Mouse (Mus musculus) monocyte, adult 2 months (primary cell): ENCODE measurements around the gene Cdc42bpa.
"Not testable (repeated sequence)": the region's sequence is repeated elsewhere in the genome, so short reads cannot be mapped to it uniquely, and the experiment has no call there.

Experiments
- DNase-seq, 2 experiments: peaks; one replicate each; pipeline ENCODE4 v3.0.0; 2022; ENCODE audit warnings: low spot score in 2 of 2, low read depth in 1 of 2

Cdc42bpa gene

DNA sequence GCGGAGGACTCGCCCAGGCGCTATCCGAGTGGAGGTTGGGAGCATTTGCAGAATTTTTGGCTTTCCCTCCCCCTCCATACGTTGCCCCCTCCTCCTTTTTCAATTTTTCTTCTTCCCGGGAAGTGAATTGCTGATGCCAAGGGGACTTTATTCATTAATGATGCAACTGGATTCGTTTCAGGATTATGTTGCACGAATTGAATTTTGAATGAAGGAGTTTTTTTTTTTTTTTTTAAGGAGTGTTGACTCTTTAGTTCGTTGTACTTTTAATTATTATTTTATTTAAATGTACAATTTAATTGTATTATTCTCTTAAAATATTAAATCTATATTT, 238 bp downstream of the Cdc42bpa start:
- no peak for DNase-seq

DNA sequence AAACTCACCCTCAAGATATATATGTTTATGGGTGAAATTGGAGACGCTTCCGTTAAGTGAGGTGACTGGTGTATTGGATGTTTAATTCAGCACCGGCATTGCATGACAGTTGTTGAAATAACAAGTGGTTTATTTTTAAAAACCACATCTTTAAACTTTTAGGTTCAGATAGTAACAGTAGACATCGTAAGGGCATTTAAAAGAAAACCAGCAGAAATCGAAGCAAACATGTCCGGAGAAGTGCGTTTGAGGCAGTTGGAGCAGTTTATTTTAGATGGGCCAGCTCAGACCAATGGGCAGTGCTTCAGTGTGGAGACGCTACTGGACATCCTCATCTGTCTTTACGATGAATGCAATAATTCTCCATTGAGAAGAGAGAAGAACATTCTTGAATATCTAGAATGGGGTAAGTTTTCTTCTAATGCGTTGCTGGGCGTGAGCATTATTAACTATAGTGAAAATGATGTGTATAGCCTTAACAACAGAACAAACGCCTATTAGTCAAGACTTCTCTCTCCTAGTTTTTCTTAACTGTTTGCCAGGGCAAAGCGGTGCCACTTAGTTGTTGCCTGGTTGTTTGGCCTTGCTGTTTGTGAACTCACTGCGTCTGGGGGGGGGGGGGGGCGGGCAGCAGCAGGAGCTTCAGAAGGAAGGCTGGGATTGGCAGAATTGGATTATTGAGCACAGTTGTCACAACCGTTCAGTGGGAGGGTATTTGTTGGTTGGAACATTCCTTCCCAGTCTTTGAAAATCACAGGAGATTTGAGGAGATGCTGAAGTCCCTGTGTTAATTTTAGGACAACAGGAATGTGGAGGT, 818 bp downstream of the Cdc42bpa start:
- DNase-seq = no peak

DNA sequence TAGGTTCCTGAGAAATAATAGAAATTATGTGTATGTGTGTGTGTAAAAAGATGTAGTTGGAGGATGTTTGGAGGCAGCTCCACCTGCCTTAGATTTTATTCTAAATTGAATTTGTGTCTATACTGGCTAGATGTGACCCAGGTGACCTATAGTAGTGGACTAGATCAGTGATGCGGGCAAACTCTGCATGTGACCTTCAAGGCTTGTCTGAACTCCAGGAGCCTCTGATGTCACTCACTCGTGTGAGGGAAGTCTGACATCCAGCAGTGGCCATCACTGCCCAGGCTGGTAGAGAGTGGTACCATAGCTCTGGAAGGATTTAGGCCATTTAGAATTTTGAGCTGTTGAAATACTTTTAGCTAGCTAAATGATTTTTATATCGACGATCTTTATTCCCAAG, 1.5 kb downstream of the Cdc42bpa start:
- DNase-seq = no peak

DNA sequence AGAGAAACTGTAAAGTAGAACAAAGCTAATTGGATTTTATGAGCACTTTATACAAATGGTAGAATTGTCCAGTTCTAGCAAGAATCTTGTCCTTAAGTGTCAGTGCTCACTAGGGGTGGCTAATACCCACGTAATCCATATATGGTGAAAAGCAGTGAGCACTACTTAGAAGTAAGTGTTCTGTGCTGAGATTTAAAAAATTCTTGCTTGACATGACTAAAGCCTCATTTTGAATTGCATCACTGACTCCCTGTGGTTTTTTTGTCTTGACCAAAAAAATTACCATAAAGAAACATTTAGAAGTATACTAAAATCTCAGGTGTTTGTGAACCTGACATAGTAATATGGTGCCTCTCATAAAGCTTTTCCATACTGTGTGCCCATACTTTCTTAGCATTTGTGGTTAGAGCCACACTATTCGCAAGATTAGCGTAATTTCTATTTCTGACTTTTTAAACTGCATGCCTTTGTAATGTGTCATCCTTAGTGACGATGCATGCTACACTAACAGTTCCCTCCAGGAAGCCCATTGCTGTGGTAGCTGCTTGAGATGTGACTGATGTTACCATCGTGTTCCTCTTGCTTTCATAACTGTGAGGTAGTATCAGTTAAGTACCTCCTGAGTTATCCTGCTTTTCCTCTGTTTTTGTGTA, 9.6 kb downstream of the Cdc42bpa start:
- no peak for DNase-seq

DNA sequence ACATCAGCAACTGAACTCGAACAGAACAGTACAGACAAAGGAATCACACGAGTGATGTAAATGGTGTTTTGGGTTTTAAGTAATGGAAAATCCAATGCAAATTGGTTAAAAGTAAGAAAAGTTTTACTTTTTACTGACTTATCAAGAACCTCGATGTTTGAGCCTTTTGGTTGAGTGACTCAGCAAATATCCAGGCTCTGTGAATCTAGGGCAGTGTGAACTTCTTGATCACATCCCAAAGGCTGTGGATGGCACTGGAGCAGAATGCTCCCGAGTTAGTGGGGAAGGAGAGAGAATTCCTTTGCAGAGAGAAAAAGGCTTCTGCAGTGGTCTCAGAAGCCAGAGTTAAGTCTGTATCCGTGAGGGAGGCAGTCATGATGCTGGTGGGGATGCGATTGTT, 14.7 kb downstream of the Cdc42bpa start:
- no peak for DNase-seq

DNA sequence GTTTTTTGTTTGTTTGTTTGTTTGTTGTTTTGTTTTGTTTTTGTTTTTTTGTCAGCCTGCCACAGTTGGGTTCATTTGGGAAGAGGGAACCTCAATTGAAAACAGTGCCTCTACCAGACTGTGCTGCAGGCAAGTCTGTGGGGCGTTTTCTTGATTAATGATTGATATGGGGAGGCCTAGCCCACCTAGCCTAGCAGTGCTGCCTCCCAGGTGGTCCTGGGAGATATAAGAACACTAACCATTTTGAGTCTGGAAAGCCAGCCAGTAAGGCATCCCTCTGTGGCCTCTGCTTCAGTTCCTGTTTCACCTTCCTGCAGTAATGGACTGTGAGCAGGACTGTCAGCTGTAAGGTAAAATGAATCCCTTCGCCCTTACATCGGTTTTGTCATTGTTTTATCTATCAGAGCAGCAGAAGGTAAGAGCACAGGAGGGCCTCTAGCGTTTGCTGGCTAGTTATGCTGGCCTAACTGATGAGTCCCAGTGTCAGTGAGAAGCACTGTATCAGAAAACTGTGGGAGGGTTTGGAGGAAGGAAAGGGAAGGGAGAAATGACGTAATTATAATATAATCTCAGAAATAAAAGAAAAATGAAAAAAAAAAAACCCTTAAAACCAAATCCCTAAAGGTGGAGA, 15.5 kb downstream of the Cdc42bpa start:
- DNase-seq = no peak

DNA sequence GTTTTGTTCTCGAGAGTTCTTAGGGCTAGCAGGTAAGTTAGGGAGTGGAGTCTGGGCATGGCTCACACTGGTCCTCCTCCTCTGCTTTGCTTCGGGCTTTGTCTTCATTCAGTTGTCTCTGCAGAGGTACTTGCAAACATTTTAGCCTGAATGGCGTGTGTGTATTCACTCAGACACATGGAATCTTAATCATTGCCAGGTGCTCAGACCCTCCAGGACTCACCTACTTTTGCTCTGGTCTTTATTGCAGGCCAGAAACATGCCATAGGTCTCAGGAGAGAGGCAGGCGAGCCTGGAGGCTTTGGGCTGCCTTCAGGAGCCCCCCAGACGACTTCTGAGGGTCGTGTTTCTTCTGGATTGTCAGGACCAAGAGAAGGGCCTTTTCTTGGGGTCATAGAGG, 17.2 kb downstream of the Cdc42bpa start:
- no peak for DNase-seq

DNA sequence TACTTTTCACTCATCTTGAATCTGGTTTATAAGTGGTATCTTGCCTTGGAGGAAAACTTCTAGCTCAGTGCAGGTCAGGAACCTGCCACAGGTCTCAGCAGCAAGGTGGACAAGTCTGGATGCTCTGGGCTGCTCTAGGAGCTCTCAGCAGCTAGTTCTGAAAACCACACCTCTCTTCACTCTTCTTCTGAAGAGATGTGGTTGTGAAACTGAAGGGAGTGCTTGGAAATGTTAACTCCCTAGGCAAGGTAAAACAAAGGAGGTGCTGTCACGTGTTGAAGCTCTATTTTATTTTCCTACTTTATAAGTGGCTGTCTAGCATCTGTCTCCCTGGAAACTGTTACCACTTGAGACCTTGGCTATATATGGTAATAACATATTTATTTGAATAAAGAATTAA, 18.5 kb downstream of the Cdc42bpa start:
- no peak for DNase-seq

DNA sequence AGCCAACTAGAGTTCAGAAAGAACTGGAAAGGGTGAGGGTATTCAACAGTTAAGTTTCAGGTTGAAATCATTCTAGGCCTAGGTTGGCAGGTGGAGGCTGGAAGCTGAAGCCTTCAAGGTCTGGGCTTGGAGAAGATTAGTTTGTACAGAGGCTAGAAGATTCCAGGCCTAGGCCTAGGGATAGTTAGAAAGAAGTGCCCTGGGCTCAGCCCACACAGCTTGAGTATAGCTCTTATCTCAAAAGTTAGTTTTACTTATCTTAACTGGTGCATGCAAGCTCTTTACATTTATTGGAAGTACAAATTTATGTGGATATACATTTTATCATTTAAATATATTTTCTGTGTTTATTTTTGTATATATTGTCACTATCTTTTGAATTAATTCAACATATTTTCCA, 21.4 kb downstream of the Cdc42bpa start:
- no peak for DNase-seq

DNA sequence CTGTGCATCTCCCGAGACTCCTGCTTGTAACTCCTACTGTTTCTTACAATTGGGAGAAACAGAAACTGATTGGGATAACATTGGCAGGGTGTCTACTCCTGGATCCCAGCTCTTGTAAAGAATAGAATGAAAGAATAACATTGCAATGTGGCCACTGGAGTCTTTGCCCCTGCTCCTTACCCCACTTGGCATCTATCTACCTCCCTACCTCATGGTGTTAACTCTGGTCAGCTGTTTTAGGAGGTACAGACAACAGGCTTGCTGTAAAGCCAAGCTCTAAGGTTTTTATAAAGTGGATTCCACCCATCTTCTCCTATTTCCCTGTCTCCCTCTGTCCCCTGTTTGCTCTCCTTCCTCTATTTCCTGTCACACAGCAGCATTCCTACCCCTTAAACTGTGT, 21.9 kb downstream of the Cdc42bpa start:
- no peak for DNase-seq

DNA sequence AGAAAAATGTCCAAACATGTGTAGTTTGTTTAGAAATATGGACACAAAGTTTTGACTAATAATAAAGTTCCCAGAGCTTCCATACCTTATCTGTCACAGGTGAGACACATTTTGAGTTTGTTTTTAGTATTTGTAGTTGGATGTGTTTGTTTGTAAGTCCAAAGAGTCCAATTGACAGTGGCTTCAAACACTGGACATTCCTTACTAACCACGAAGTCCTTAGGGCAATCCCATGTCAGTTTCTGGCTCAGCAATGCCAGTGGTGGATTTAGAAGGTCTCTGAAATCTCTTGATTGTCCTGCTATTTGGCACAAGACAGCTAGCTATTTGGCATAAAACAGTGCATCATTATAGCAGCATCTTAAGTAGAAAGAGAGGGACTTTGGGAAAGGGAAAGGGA, 22.7 kb downstream of the Cdc42bpa start:
- DNase-seq = no peak

DNA sequence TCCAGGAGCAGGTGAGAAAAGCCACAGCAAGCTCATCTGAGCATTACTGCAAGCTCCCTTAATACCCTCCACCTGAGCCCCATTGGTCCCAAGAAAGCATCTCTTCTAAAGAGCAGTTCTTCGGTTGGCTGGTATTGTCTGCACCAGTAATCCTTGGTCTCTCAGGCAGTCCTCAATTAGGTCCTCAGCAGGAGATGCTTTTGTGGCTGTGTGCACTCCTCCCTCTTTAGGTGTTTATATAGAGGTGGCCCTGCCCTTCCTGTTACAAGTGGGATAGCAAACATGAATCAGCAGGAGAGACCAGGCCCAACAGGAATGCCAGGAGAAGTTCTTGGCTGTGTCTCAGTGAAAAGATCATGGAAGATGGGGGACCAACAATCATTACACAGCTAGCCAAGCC, 23.9 kb downstream of the Cdc42bpa start:
- DNase-seq = no peak

DNA sequence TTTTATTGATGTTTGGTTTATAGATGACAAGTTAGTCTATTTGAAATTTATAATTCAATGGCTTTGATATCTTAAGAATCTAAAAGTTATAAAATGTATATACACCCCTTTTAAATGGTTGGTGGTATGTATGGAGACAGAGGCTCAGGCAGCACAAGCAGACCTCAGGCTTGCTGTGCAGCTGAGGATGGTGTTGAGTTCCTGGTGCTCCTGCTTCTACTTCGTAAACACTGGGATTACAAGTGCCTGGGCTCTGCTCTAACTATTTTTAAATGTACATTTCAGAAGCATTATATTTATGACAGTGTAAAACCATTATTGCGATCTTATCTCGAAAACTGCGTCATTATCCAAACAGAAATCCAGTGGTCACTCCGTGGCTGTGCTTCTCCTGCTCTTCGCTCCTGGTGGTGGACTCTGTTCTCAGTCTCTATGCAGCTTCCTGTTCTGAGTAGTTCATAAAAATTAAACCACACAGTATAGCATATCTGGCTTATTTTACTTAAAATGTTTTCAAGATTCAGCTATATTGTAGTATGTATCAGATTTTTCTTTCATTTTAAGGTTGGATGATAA, 31.5 kb downstream of the Cdc42bpa start:
- DNase-seq = no peak

DNA sequence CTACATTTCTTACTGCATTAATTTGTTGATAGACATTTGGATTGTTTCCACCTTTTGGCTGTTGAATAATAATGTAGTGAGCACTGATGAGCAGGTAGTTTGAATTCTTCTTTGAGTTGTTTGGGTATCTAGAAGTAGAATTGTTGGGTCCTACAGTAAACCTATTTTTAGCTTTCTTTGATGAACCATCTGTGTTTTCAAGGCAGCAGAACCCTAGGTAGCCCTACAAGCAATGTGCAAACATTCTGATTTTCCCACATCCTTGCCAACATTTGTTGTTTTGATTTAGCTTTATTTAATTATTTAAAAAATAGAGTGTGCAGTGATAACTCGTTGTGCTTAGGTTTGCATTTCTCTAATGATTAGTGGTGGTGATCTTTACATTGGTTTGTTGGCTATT, 32.0 kb downstream of the Cdc42bpa start:
- DNase-seq = no peak

DNA sequence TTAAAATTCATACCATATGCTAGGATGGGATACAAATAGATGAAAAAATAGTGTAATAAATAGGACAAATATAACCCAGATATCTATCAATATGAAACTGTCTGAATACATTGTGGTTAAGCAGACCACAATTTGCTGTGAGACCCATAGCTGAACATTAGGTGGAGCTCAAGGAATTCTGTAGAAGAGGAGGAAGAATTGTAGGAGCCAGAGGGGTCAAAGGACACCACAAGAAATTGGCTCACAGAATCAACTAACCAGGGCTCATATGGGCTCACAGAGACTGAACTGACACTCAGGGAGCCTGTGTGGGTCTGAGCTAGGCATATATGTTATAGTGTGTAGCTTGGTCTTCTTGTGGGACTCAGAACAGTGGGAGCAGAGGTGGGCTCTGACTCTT, 47.8 kb downstream of the Cdc42bpa start:
- no peak for DNase-seq

DNA sequence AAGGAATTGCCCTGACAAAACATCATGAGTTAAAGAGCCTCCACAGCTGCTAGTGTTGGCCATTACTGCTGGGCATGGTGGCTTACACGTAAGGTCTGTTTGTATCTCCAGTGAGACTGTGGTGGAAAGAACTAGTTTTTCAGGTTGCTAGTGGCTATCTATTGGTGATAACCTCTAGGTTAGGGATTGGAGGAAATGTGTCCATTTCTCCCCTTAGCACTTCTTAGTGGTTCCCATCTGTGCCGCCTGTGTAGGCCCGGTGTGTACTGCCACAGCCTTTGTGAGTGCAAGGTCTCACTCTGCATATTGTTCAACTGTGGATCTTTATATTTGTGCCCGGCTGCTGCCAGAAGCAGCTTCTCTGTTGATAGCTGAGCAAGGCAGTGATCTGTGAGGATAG, 53.2 kb downstream of the Cdc42bpa start:
- DNase-seq = no peak

DNA sequence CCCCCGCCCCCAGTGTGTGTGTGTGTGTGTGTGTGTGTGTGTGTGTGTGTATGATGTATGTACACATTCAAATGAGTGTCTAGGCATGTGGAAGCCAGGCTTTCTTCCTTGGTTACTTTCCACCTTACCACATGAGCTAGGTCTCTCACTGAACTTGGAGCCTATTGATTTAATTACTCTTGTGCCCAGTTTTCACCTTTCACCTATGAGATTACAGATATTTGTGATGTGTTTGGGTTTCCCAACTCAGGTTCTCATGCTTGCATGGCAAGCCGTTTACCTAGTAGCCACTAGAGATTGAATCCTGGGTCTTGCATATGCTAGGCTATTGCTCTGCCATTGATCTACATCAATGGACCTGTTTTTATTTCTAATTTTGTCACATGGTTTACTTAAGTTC, 57.9 kb downstream of the Cdc42bpa start:
- no peak for DNase-seq

DNA sequence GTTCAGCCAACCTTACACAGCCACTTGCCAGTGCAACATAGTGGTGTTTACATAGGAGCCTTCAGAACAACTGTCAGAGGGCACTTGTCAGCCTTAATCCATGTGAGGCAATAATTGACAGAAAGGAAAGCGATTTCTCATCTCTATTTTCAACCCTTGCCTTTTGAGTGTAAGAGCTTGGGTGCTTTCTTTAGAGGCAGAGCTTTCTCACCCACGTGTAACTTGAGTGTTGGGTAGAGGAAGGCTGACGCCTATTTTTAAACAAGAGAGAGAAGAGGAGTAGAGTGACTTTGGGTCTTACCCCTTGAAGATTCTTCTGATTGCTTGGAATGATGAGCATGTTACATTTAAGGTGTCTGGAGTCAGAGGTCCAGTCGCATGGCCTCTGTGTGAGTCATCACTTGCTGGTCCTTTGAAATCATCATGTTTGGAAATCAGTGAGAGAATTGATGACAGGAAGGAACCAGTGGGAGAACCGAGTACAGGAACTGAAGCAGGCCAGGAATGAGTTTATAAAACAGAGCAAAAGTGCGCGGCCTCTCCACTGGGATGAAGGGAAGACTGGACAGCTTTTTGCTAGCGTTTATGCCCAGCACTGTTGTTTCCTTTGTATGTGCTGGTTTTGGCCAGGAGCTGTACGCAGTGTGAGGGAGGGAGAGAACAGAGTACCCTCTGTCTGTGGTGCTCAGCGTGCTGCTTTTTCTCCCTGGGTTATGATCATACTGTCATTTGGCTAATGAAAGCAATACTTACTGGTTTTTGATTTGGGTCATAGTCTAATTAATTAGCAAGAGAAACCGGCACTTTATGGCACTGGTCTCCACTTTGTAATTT, 61.4 kb downstream of the Cdc42bpa start:
- DNase-seq = no peak

DNA sequence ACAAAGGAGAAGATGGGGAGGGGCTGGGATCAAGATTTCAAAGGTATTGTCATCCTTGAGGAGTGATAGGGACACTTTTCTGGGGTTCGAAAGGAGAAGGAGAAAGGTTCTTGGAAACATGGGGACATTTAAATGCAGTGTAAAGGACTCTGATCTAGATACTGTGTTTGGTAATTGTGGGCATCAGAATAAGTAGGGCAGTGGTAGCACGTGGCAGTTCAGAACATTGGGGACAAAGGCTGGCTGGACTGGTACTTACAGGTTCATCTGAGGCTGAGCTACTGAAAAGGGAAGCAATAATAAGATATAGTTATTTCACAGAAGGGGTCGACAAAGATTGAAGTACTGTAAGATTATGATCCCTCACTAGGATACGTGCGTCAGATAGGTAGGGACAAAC, 63.2 kb downstream of the Cdc42bpa start:
- no peak for DNase-seq

DNA sequence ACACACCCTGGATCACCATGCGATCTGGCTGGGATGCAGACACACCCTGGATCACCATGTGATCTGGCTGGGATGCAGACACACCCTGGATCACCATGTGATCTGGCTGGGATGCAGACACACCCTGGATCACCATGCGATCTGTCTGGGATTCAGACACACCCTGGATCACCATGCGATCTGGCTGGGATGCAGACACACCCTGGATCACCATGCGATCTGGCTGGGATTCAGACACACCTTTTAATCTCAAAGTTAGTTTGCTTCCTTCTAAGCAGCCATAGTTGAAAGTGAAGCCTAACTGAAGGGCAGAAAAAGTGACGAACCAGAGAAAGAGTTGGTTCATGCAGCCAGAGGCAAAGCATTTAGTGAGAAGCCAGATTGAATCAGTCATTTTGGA, 69.6 kb downstream of the Cdc42bpa start:
- not testable (repeated sequence) for DNase-seq

DNA sequence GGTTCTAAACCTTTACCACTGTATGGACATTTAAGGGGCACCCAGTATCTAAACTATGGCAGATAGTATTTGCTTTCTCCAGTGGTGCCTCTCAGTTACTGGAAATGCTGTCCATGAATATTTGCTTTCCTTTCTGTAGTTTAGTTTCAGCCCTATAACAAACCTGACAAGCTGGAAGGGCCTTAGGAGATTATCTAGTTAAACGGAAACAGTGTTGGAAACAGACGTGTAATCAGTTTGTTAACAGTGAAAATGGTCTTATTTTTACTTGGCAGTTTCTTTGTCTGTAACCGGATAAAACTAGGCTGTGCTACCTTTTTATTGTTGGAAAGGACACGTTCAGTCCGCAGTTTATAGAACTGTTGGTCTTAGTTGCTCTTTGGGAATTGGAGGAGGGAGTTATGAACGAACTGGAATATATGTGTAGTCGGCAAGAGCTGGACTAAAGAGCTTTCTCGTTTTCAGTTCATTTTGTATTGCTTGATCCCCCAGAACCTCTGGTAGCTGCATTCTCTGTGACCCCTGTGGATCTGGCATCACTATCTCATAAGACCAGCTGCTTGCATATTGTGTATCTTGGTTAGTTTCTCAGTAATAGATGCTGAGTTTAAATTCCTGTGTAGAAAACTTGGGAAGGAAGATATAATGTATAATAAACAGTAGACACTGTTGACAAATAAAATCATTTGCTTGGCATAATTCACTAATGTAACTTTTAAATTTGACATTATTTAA, 70.5 kb downstream of the Cdc42bpa start:
- DNase-seq = no peak
